ENCODE assay signal across 9 mouse cellular contexts in genomic region chr10:127937428-127938010, GRCm38 (mm10). TPM values are rescaled to one million over a fixed set of nuclear protein-coding genes. Genes with fewer than 3 reads are reported as not detected.
A peak's percentile ranks its signal among the peaks of the same experiment; 100 is the strongest.
DNase-seq lines count a peak whose midpoint lies in the region; ATAC-seq and TF ChIP-seq lines count a peak whose summit lies in the region.
"Had no signal": no experiment of that assay in that cellular context is flagged by ENCODE, and none has a peak within 500 bp of the region (broad histone marks: within the 10 kb centered on the region; RNA-seq: fewer than 3 reads in every experiment).

No protein-coding gene starts in this region.

- WGBS in heart, embryonic 10.5 days, result 3% methylated on average over 2 of the region's 2 CpGs
- 0% methylated on average over 2 of the region's 2 CpGs for WGBS in stomach, postnatal 0 days

- H3K9ac ChIP-seq in stomach, postnatal 0 days (ENCODE audit: low read length), result no peak overlapping the region

- no peak for TF ChIP-seq EP300 in stomach, postnatal 0 days (optimal IDR thresholded peaks at IDR 0.05)

- no peaks in the 10 kb centered on the region for H3K36me3 ChIP-seq in heart, embryonic 10.5 days
- no peaks in the 10 kb centered on the region for H3K36me3 ChIP-seq in stomach, postnatal 0 days (ENCODE audit: control insufficient read depth, insufficient read depth, low read length)

- TF ChIP-seq CTCF in stomach, postnatal 0 days (IDR thresholded peaks at IDR 0.05; ENCODE audit: low read depth), result peak; percentile 80

- no peak for ATAC-seq in stomach, postnatal 0 days (ENCODE audit: low FRiP score, low TSS enrichment)

- H3K4me1 ChIP-seq in heart, embryonic 10.5 days, result no peaks in the 10 kb centered on the region
- no peaks in the 10 kb centered on the region for H3K4me1 ChIP-seq in stomach, postnatal 0 days (replicated peaks; ENCODE audit: control insufficient read depth, insufficient read depth)

- no peaks in the 10 kb centered on the region for H3K9me3 ChIP-seq in heart, embryonic 10.5 days
- no peaks in the 10 kb centered on the region for H3K9me3 ChIP-seq in stomach, postnatal 0 days (ENCODE audit: control insufficient read depth, low read length)

- H3K4me3 ChIP-seq in heart, embryonic 10.5 days, result no peak overlapping the region
- H3K4me3 ChIP-seq in stomach, postnatal 0 days (ENCODE audit: low read depth, low read length), result no peak overlapping the region

- peak; percentile 72 for DNase-seq in heart, embryonic 10.5 days (ENCODE audit: low spot score)
- no peak for DNase-seq in heart, postnatal 25 days (ENCODE audit: low spot score)
- peak; percentile 51 for DNase-seq in ES-CJ7 (ENCODE audit: low read depth, low spot score)
- DNase-seq in c-Kit-positive CD71-positive TER-119-positive erythroid progenitor cells, embryonic 14.5 days (ENCODE audit: low spot score), result peak; percentile 27
- DNase-seq in gastrocnemius, adult 18-20 months (ENCODE audit: low spot score), result peak; percentile 58
- peak; percentile 84 to 87 for DNase-seq in kidney, postnatal 4 days
- DNase-seq in lung, postnatal 10 days, result peak; percentile 87
- peak; percentile 78 for DNase-seq in stomach, postnatal 0 days (ENCODE audit: low spot score)

- intact Hi-C loops in heart, postnatal 25 days (cut with DNase I), result loop anchor here (2.0 to 10.0 kb wide), 3 partner anchors 243 to 363 kb away; partner anchors contain the start of gene Stat6

- H3K27ac ChIP-seq in heart, embryonic 10.5 days, result no peak overlapping the region
- H3K27ac ChIP-seq in stomach, postnatal 0 days (replicated peaks), result no peak overlapping the region
- H3K27ac ChIP-seq: macrophage had no signal

- no peak overlapping the region for H3K4me2 ChIP-seq in stomach, postnatal 0 days (replicated peaks; ENCODE audit: low read depth)

- H3K27me3 ChIP-seq in heart, embryonic 10.5 days (ENCODE audit: insufficient read depth, poor library complexity, severe bottlenecking), result no peaks in the 10 kb centered on the region
- no peaks in the 10 kb centered on the region for H3K27me3 ChIP-seq in stomach, postnatal 0 days (ENCODE audit: control insufficient read depth, insufficient read depth, low read length)

RNA-seq across cellular contexts. Expression of gene Sdr9c7, which starts 39.2 kb away (rescaled TPM):
- polyA plus RNA-seq in heart, embryonic 10.5 days (2016; fragmentation: Nextera tagmentation; extraction: Ambion mirVana), result not detected in 2 replicates
- total RNA-seq in heart, postnatal 25 days (2021), result not detected
- total RNA-seq in gastrocnemius, adult 18-20 months (2021), result not detected
- 24.6 and 24.7 TPM in 2 replicates for polyA plus RNA-seq in stomach, postnatal 0 days (2015; fragmentation: Nextera tagmentation; extraction: Ambion mirVana)
- polyA plus RNA-seq: macrophage had no signal

RNA-seq across cellular contexts. Expression of gene Rdh7, which starts 48.9 kb away (rescaled TPM):
- not detected in 2 replicates for polyA plus RNA-seq in heart, embryonic 10.5 days (2016; fragmentation: Nextera tagmentation; extraction: Ambion mirVana)
- not detected for total RNA-seq in heart, postnatal 25 days (2021)
- total RNA-seq in gastrocnemius, adult 18-20 months (2021), result under 1 TPM in 1 of 2 experiments, not detected in 1; 0.38 TPM
- polyA plus RNA-seq in stomach, postnatal 0 days (2015; fragmentation: Nextera tagmentation; extraction: Ambion mirVana), result 1.9 and 2.1 TPM in 2 replicates
- polyA plus RNA-seq: macrophage had no signal
